Mouse (Mus musculus) left cerebral cortex, postnatal 10 days (tissue): ENCODE measurements at regions not wholly inside any gene's neighbourhood (a gene's known extent, or its start where the extent isn't known, plus 50 kb on each side); places are given as distances from the start of the nearest gene placed in this dataset.

Experiments
- DNase-seq, 2 experiments: peaks; one replicate each; pipeline ENCODE4 v3.0.0; 2021 to 2022; ENCODE audit warnings: low spot score in 2 of 2, mixed read lengths in 1 of 2; ENCODE audit errors: extremely low spot score in 1 of 2
- intact Hi-C: fragments of 180-260 bp; cut with DNase I; formaldehyde crosslinking; loops from one replicate; pipeline ENCODE4 v1.15.1; 2025

- intact Hi-C loops: no loop called here
- no peak for DNase-seq
Observed at GRCm38 (mm10) chr13:28455878-28456277, 198.6 kb downstream of the Gm11361 start.

GRCm38 (mm10) chr13:28455016-28455415 lies 197.7 kb downstream of the Gm11361 start:
- no peak for DNase-seq
- intact Hi-C loops: no loop called here

GRCm38 (mm10) chr13:28450699-28451445 lies 193.5 kb downstream of the Gm11361 start:
- intact Hi-C loops: no loop called here
- DNase-seq: no peak

GRCm38 (mm10) chr13:28449026-28449425 lies 191.7 kb downstream of the Gm11361 start:
- intact Hi-C loops: no loop called here
- DNase-seq: no peak

- no peak for DNase-seq
- intact Hi-C loops: no loop called here
Observed at GRCm38 (mm10) chr13:28442250-28442649, 184.9 kb downstream of the Gm11361 start.

- no peak for DNase-seq
- intact Hi-C loops: no loop called here
Observed at GRCm38 (mm10) chr13:28433445-28433844, 176.1 kb downstream of the Gm11361 start.

- intact Hi-C loops: no loop called here
- DNase-seq: no peak
Observed at GRCm38 (mm10) chr13:28432017-28432416, 174.7 kb downstream of the Gm11361 start.

- DNase-seq: no peak
Observed at GRCm38 (mm10) chr13:28426085-28426484, 168.8 kb downstream of the Gm11361 start.

GRCm38 (mm10) chr13:28425116-28425515 lies 167.8 kb downstream of the Gm11361 start:
- DNase-seq: no peak
- intact Hi-C loops: loop anchor here (10.0 kb wide), 2 partner anchors 180 to 290 kb away; no protein-coding TSS in a partner anchor

More at GRCm38 (mm10) chr13:28426085-28426484, 168.8 kb downstream of the Gm11361 start:
- intact Hi-C loops: loop anchor here (10.0 kb wide), 2 partner anchors 179 to 289 kb away; no protein-coding TSS in a partner anchor

GRCm38 (mm10) chr13:28424446-28425059 lies 167.2 kb downstream of the Gm11361 start:
- intact Hi-C loops: loop anchor here (10.0 kb wide), 2 partner anchors 180 to 290 kb away; no protein-coding TSS in a partner anchor
- DNase-seq: peak in 1 of 2 experiments; percentile 45

GRCm38 (mm10) chr13:28421309-28421708 lies 164.0 kb downstream of the Gm11361 start:
- intact Hi-C loops: loop anchor here (10.0 kb wide), 2 partner anchors 183 to 293 kb away; no protein-coding TSS in a partner anchor
- DNase-seq: no peak

GRCm38 (mm10) chr13:28420636-28421035 lies 163.3 kb downstream of the Gm11361 start:
- DNase-seq: no peak
- intact Hi-C loops: loop anchor here (10.0 kb wide), 2 partner anchors 184 to 294 kb away; no protein-coding TSS in a partner anchor

- intact Hi-C loops: loop anchor here (1.0 to 10.0 kb wide), 4 partner anchors 185 to 1417 kb away; no protein-coding TSS in a partner anchor
- peak; percentile 87 to 91 for DNase-seq
Observed at GRCm38 (mm10) chr13:28419950-28420381, 162.6 kb downstream of the Gm11361 start.

- peak; percentile 27 to 37 for DNase-seq
- intact Hi-C loops: loop anchor here (1.0 to 5.0 kb wide), 2 partner anchors 531 to 1418 kb away; no protein-coding TSS in a partner anchor
Observed at GRCm38 (mm10) chr13:28418936-28419681, 161.8 kb downstream of the Gm11361 start.

- intact Hi-C loops: loop anchor here (5.0 kb wide), 1 partner anchor 1419 kb away; no protein-coding TSS in a partner anchor
- DNase-seq: peak; percentile 38 to 80
Observed at GRCm38 (mm10) chr13:28417929-28418881, 160.9 kb downstream of the Gm11361 start.

GRCm38 (mm10) chr13:28417431-28417928 lies 160.2 kb downstream of the Gm11361 start:
- intact Hi-C loops: loop anchor here (5.0 kb wide), 1 partner anchor 1420 kb away; no protein-coding TSS in a partner anchor
- peak; percentile 32 to 65 for DNase-seq

GRCm38 (mm10) chr13:28416887-28417286 lies 159.6 kb downstream of the Gm11361 start:
- intact Hi-C loops: loop anchor here (5.0 kb wide), 1 partner anchor 1420 kb away; no protein-coding TSS in a partner anchor
- peak; percentile 36 to 56 for DNase-seq
